Mouse (Mus musculus): ENCODE measurements around the gene Reps2. TPM values are rescaled to one million over a fixed set of nuclear protein-coding genes. Genes with fewer than 3 reads are reported as not detected.

Reps2 gene
- polyA plus RNA-seq, 1 experiment, result not detected

DNA sequence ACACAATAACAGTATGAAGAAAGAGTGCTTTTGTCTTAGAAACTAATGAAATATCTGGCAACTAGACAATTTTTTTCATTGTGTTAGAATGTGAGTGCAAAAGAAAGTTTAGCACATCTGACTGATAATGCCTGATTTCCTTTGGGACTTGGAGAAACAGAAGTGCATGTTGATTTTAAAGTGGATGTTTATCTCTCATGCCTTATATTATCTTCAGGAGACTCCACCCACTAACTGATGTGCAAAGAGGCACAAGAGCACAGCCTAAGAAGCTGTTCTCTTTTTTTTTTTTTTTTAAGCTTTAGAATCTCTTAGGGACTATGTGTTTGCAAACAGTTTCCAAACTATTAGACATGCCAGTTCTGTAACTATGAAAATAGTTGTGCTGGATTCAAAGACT is 7.7 kb upstream of the Reps2 start:
- Histone ChIP-seq H3K4me1 (ENCODE audit: control insufficient read depth, insufficient read depth, low read length) (no peaks in the 10 kb centered on the region), H3K4me3 (ENCODE audit: insufficient read depth, low read depth, low read length) (no peak overlapping the region), H3K27ac (ENCODE audit: insufficient read depth, low read depth, low read length) (no peak overlapping the region)
- no peak for TF ChIP-seq CTCF (IDR thresholded peaks at IDR 0.05; ENCODE audit: insufficient read depth, low read depth, low read length)
- TF ChIP-seq POLR2A (IDR thresholded peaks at IDR 0.05; ENCODE audit: insufficient read depth, low read depth, low read length), result no peak

DNA sequence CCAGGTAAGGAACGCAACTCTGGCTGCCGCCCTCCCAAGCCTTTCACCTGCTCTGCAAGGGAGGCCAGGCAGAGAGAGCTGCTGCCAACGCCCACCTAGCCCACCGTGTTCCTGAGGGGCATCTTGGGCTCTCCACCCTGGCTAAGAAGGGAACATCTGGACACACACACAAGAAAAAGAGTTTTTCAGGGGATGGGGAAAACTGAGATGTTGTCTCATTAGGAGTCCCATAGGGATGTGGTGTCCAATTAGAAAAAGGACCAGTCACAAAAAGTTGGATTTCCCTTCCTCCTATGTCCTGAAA is 292 bp upstream of the Reps2 start:
- Histone ChIP-seq H3K27ac (ENCODE audit: insufficient read depth, low read depth, low read length) (no peak overlapping the region), H3K4me1 (ENCODE audit: control insufficient read depth, insufficient read depth, low read length) (no peaks in the 10 kb centered on the region), H3K4me3 (ENCODE audit: insufficient read depth, low read depth, low read length) (peak overlapping the region; percentile 79)
- WGBS, result 16% methylated on average over 4 of the region's 4 CpGs
- TF ChIP-seq POLR2A (IDR thresholded peaks at IDR 0.05; ENCODE audit: insufficient read depth, low read depth, low read length), result no peak

DNA sequence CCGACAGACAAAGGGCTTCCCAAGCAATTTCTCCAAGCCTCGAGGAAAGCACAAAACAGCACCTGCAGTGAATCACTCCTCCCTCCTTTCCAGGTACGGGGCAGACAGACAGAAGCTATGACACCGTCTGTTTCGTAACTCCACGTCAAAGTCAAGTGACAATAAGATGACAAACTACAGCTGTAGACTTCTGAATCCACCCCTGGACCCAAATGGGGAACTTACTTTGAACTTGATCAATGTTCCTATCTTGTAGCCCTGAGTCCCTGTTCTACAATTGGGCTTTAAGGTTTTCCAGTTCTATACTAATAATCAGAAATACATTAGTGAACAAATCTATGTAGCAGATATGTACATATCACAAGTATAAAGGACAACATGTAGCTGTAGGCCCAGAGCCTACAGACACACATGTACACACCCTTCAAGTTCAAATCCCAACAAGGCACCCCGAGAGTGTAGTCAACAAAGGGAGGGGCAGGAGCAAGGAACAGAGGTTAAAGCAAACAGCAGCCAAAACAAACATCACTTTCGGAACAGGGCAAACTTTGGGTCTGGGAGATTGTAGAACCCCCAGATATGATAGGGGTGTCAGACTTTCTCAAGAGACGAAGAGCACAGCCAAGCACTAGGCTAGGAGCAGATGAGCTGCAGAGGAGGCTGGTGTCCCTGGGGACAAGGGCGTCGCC is 903 bp downstream of the Reps2 start:
- H3K4me1 ChIP-seq (ENCODE audit: control insufficient read depth, insufficient read depth, low read length), result no peaks in the 10 kb centered on the region
- peak overlapping the region; percentile 79 for H3K4me3 ChIP-seq (ENCODE audit: insufficient read depth, low read depth, low read length)
- H3K27ac ChIP-seq (ENCODE audit: insufficient read depth, low read depth, low read length), result no peak overlapping the region
- no peak for TF ChIP-seq POLR2A (IDR thresholded peaks at IDR 0.05; ENCODE audit: insufficient read depth, low read depth, low read length)
- no peak for TF ChIP-seq CTCF (IDR thresholded peaks at IDR 0.05; ENCODE audit: insufficient read depth, low read depth, low read length)
- 51% methylated on average over 11 of the region's 11 CpGs for WGBS

DNA sequence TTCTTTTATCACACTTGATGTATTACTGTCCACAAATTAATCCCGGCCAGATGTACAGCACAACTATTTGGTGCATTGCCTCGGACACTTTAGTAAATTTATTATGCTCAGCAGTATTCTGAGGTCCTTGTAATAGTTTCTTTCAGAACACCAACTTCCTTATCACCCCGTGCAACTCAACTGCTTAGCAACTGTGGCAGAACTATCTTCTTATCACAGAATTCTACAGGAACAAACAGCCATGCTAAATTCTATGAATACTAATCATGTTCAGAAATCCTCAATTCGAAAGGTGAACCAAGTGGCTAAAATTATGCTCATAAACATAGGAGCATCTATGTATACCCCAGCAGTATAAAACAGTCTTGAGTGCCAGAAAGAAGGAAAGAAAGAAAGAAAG is 1.7 kb downstream of the Reps2 start:
- H3K4me1 ChIP-seq (ENCODE audit: control insufficient read depth, insufficient read depth, low read length), result no peaks in the 10 kb centered on the region
- 76% methylated on average over 4 of the region's 4 CpGs for WGBS
- no peak overlapping the region for H3K4me3 ChIP-seq (ENCODE audit: insufficient read depth, low read depth, low read length)
- TF ChIP-seq POLR2A (IDR thresholded peaks at IDR 0.05; ENCODE audit: insufficient read depth, low read depth, low read length) (no peak), CTCF (IDR thresholded peaks at IDR 0.05; ENCODE audit: insufficient read depth, low read depth, low read length) (no peak)
- no peak overlapping the region for H3K27ac ChIP-seq (ENCODE audit: insufficient read depth, low read depth, low read length)

DNA sequence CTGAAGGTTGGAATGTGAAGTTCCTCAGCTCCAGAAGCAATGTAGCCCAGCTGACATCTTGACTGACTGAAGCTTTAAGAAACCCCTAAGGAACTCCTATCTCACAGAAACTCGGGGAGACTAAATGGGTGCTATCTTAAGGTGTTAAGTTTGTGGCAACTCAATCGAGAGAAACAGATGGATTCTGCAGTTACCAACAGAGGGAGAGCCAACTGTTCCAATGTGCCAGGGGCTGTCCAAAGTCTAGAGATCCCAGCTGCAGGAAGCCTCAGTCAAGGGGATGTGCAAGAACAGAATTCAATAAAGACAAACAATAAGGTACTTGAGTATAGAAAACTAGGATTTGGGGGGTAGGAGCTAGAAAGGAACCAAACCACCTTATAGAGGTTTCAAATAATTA is 8.3 kb downstream of the Reps2 start:
- H3K4me3 ChIP-seq (ENCODE audit: insufficient read depth, low read depth, low read length), result no peak overlapping the region
- WGBS, result 70% methylated on average over 2 of the region's 2 CpGs
- no peak overlapping the region for H3K27ac ChIP-seq (ENCODE audit: insufficient read depth, low read depth, low read length)
- no peaks in the 10 kb centered on the region for H3K4me1 ChIP-seq (ENCODE audit: control insufficient read depth, insufficient read depth, low read length)
- TF ChIP-seq CTCF (IDR thresholded peaks at IDR 0.05; ENCODE audit: insufficient read depth, low read depth, low read length) (no peak), POLR2A (IDR thresholded peaks at IDR 0.05; ENCODE audit: insufficient read depth, low read depth, low read length) (no peak)

DNA sequence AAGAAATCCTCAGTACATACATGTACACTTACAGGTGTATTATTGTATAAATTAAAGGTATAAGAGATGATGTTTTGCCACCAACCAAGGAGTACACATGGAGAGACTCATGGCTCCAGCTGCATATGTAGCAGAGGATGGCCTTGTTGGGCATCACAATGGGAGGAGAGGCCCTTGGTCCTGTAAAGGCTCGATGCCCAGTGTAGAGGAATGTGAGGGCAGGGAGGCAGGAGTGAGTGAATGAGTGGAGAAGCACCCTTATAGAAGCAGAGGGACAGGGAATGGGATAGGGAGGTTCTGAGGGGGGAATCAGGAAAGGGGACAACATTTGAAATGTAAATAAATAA is 21.4 kb downstream of the Reps2 start:
- Histone ChIP-seq H3K27ac (ENCODE audit: insufficient read depth, low read depth, low read length) (no peak overlapping the region), H3K4me1 (ENCODE audit: control insufficient read depth, insufficient read depth, low read length) (peaks cover 5% of the 10 kb centered on the region; the same call in 1 of the 2 replicates), H3K4me3 (ENCODE audit: insufficient read depth, low read depth, low read length) (no peak overlapping the region)
- no peak for TF ChIP-seq CTCF (IDR thresholded peaks at IDR 0.05; ENCODE audit: insufficient read depth, low read depth, low read length)
- no peak for TF ChIP-seq POLR2A (IDR thresholded peaks at IDR 0.05; ENCODE audit: insufficient read depth, low read depth, low read length)
- 48% methylated on average over 1 of the region's 1 CpGs for WGBS

DNA sequence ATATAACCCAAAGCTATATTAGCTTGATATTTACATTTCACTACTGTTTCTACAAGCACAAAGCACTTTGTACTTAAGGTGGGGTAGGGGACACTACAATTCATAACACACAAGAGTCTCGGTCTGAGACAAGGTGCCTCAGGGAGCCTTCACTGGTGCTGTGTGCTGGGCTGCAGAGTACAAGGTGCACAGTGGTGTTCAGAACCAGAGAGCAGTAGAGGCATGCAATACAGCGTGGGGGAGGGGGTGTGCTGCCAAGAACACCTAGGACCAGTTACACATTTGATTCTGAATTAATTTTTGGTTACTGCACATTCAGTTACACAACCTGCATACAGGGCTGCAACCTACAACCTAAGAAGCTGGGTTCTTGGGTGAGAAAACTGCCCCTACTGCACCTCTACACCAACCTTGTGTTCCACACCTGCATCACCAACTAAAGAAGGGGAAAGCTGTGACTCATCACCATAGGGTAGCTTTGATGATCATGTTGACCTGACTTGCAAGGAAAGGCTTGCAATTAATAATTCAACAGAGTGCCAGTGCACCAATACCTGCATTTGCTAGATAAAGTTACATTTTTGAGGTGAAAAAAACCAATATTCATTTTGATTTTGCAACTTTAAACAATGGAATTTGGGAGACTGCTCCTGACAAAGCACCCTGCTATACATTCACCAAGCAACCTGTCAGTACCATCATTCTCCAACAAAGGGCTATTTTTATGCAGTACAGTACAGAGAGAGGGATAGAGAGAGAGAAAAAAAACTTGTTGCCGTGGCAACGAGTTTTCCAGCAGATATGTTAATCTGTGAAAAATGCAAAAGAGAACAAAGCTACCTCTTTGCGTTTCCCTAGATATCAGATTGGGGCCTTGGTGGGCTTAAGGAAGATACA is 22.0 kb downstream of the Reps2 start:
- no peak overlapping the region for H3K4me3 ChIP-seq (ENCODE audit: insufficient read depth, low read depth, low read length)
- TF ChIP-seq CTCF (IDR thresholded peaks at IDR 0.05; ENCODE audit: insufficient read depth, low read depth, low read length) (no peak), POLR2A (IDR thresholded peaks at IDR 0.05; ENCODE audit: insufficient read depth, low read depth, low read length) (no peak)
- H3K4me1 ChIP-seq (ENCODE audit: control insufficient read depth, insufficient read depth, low read length), result peaks cover 5% of the 10 kb centered on the region; the same call in 1 of the 2 replicates
- WGBS, result 58% methylated on average over 5 of the region's 5 CpGs
- no peak overlapping the region for H3K27ac ChIP-seq (ENCODE audit: insufficient read depth, low read depth, low read length)

DNA sequence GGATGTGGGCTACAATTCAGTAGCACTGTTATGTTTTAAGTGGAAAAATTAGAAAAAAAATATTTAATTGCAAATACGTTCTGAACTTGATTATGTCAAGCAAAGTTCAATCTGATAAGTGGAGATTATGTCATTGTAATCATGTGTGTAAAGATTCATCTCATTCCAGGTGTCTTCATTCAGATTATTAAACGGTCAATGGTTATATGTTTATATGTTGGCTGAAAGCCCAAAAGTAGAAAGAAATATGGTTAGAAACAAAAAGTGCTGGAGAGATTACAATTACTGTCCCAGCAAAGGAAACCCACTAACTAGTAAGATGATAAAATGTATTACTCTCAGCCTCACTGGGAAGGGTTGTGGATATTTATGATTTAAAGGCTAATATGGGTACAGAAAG is 23.7 kb downstream of the Reps2 start:
- 78% methylated on average over 2 of the region's 2 CpGs for WGBS
- H3K27ac ChIP-seq (ENCODE audit: insufficient read depth, low read depth, low read length), result no peak overlapping the region
- H3K4me1 ChIP-seq (ENCODE audit: control insufficient read depth, insufficient read depth, low read length), result peaks cover 5% of the 10 kb centered on the region; the same call in 1 of the 2 replicates
- H3K4me3 ChIP-seq (ENCODE audit: insufficient read depth, low read depth, low read length), result no peak overlapping the region
- TF ChIP-seq POLR2A (IDR thresholded peaks at IDR 0.05; ENCODE audit: insufficient read depth, low read depth, low read length) (no peak), CTCF (IDR thresholded peaks at IDR 0.05; ENCODE audit: insufficient read depth, low read depth, low read length) (no peak)

DNA sequence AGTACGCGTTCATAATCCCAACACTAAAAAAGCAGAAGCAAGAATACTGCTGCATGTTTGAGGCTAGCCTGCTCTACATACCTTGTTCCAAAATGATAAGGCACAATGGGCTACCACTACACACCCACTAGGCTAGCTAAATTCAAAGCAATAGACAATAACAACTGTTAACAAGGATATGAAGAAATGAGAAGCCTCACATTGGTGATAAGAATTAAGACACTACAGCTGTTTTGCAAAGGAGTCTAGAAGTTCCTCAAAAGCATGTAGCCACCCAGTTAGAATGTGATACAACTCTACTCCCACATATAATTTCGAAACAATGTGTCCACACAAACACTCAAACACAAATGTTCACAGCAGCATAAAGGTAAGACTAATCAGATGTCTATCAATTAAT is 24.9 kb downstream of the Reps2 start:
- Histone ChIP-seq H3K4me1 (ENCODE audit: control insufficient read depth, insufficient read depth, low read length) (peaks cover 5% of the 10 kb centered on the region; the same call in 1 of the 2 replicates), H3K4me3 (ENCODE audit: insufficient read depth, low read depth, low read length) (no peak overlapping the region), H3K27ac (ENCODE audit: insufficient read depth, low read depth, low read length) (no peak overlapping the region)
- TF ChIP-seq POLR2A (IDR thresholded peaks at IDR 0.05; ENCODE audit: insufficient read depth, low read depth, low read length) (no peak), CTCF (IDR thresholded peaks at IDR 0.05; ENCODE audit: insufficient read depth, low read depth, low read length) (no peak)
- 93% methylated on average over 3 of the region's 3 CpGs for WGBS
